Mouse (Mus musculus) hindbrain, embryonic 12.5 days (tissue): ENCODE measurements around the gene Ceacam19. TPM values are rescaled to one million over a fixed set of nuclear protein-coding genes. Genes with fewer than 3 reads are reported as not detected.

Experiments used
- ATAC-seq: fragments of 200-750 bp; cut with Nextera tagmentation; 2 replicates; pipeline ENCODE4 v1.8.0; 2017; ENCODE audit warnings: moderate TSS enrichment; ENCODE audit not compliant: low FRiP score
- H3K27ac ChIP-seq: fragments of 300-500 bp; sonication (generic); 2 replicates; pipeline ENCODE4 v1.5.1; 2016; ENCODE audit warnings: mild to moderate bottlenecking
- H3K27me3 ChIP-seq: fragments of 300-500 bp; sonication (generic); 2 replicates; pipeline ENCODE4 v1.6.1; 2016; ENCODE audit warnings: mild to moderate bottlenecking
- H3K36me3 ChIP-seq: fragments of 300-500 bp; sonication (generic); 2 replicates; pipeline ENCODE4 v1.6.1; 2016; ENCODE audit warnings: mild to moderate bottlenecking
- H3K4me1 ChIP-seq: fragments of 300-500 bp; sonication (generic); 2 replicates; pipeline ENCODE4 v1.6.1; 2016
- H3K4me2 ChIP-seq: fragments of 300-500 bp; sonication (generic); replicated peaks from 2 replicates; pipeline ENCODE4 v1.6.1; 2016; ENCODE audit warnings: mild to moderate bottlenecking
- H3K4me3 ChIP-seq: fragments of 300-500 bp; sonication (generic); 2 replicates; pipeline ENCODE4 v1.5.1; 2016; ENCODE audit warnings: mild to moderate bottlenecking
- H3K9ac ChIP-seq: fragments of 300-500 bp; sonication (generic); 2 replicates; pipeline ENCODE4 v1.6.1; 2016; ENCODE audit warnings: mild to moderate bottlenecking, moderate library complexity
- H3K9me3 ChIP-seq: fragments of 300-500 bp; sonication (generic); replicated peaks from 2 replicates; pipeline ENCODE4 v1.6.1; 2016; ENCODE audit warnings: mild to moderate bottlenecking
- WGBS: fragments of 180-500 bp; shearing (Covaris S2); methylation state at CpG from one replicate; pipeline ENCODE4 v1.1.7; 2016; 5-methylcytosine and 5-hydroxymethylcytosine counted together
- polyA plus RNA-seq: library from polyadenylated mRNA; unstranded; fragments of >200 nt; fragmentation: Nextera tagmentation; extraction: Ambion mirVana; gene quantifications from 2 replicates; pipeline ENCODE4 v1.2.1, GENCODE M21; 2016

The Ceacam19 gene
- polyA plus RNA-seq, 1 experiment from 2014 or later, result not detected

- Histone ChIP-seq H3K4me2 (no peak overlapping the region), H3K4me1 (peaks cover 8% of the 10 kb centered on the region; the same call in 1 of the 2 replicates), H3K27me3 (no peaks in the 10 kb centered on the region), H3K27ac (no peak overlapping the region), H3K36me3 (no peaks in the 10 kb centered on the region), H3K9me3 (no peaks in the 10 kb centered on the region), H3K4me3 (no peak overlapping the region), H3K9ac (no peak overlapping the region)
- 44% methylated on average over 2 of the region's 2 CpGs for WGBS
- ATAC-seq, result no peak
Measured at GRCm38 (mm10) chr7:19923354-19923753, 35.6 kb upstream of the Ceacam19 start.

- Histone ChIP-seq H3K9ac (peak within 1 kb of the TSS; percentile 83), H3K36me3 (peaks cover 4% of the 10 kb centered on the region; the same call in 1 of the 2 replicates), H3K9me3 (no peaks in the 10 kb centered on the region), H3K4me2 (peak within 1 kb of the TSS; percentile 81), H3K4me1 (peaks cover 8% of the 10 kb centered on the region; the same call in 1 of the 2 replicates), H3K4me3 (peak within 1 kb of the TSS; percentile 67), H3K27ac (peak within 1 kb of the TSS; percentile 40; the same call in 1 of the 2 replicates), H3K27me3 (no peaks in the 10 kb centered on the region)
- ATAC-seq, result peak; percentile 85
- WGBS, result under 1% methylated on average over 60 of the region's 60 CpGs
Measured at GRCm38 (mm10) chr7:19920506-19921261, 32.9 kb upstream of the Ceacam19 start, which contains the start of gene Pvr. Gene Pvr, minus strand, starts transcription at chr7:19921160.

GRCm38 (mm10) chr7:19920166-19920505 is 32.4 kb upstream of the Ceacam19 start:
- Histone ChIP-seq H3K9me3 (no peaks in the 10 kb centered on the region), H3K27ac (no peak overlapping the region), H3K4me3 (peak overlapping the region; percentile 67), H3K4me1 (peaks cover 8% of the 10 kb centered on the region; the same call in 1 of the 2 replicates), H3K4me2 (peak overlapping the region; percentile 81), H3K36me3 (peaks cover 4% of the 10 kb centered on the region; the same call in 1 of the 2 replicates), H3K27me3 (no peaks in the 10 kb centered on the region), H3K9ac (0 out of 2 replicates have a peak overlapping the region, but pooled peaks have one; percentile 83)
- 35% methylated on average over 4 of the region's 4 CpGs for WGBS
- ATAC-seq, result peak; percentile 47

- no peaks in the 10 kb centered on the region for H3K9me3 ChIP-seq
- H3K4me1 ChIP-seq, result no peaks in the 10 kb centered on the region
- no peak for ATAC-seq
- WGBS, result 92% methylated on average over 7 of the region's 7 CpGs
- H3K27ac ChIP-seq, result no peak overlapping the region
- no peaks in the 10 kb centered on the region for H3K27me3 ChIP-seq
- H3K4me2 ChIP-seq, result no peak overlapping the region
- no peak overlapping the region for H3K4me3 ChIP-seq
- peaks cover 4% of the 10 kb centered on the region; the same call in 1 of the 2 replicates for H3K36me3 ChIP-seq
- no peak overlapping the region for H3K9ac ChIP-seq
Measured at GRCm38 (mm10) chr7:19914558-19914957, 26.8 kb upstream of the Ceacam19 start.

DNA sequence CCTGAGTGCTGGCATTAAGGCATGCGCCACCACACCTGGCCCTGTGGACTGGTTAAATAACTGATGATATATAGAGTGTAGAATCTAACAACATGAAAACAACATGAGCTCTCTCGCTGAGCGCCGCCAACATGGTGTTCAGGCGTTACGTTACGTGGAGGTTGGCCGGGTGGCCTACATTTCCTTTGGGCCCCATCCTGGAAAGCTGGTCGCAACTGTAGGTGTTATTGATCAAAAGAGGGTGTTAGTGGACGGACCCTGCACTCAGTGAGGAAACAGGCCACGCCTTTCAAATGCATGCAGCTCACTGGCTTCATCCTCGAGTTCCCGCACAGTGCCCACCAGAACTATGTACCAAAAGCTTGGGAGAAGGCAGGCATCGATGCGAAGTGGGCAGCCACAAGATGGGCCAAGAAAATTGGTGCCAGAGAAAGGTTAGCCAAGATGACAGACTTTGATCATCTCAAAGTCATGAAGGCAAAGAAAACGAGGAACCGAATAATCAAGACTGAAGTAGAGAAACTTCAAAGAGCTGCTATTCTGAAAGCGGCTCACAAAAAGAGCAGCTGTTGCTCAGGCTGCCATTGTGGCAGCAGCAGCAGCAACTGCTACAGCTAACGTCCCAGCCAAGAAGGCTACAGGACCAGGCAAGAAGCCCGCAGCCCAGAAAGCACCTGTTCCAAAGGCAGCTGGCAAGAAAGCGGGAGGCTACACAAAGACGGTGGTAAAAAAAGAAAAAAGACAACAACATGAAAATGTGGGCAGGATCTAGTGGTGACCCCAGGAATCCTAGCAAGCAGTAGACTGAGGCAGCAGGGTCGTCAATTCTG is 24.1 kb upstream of the Ceacam19 start:
- 89% methylated on average over 23 of the region's 23 CpGs for WGBS
- no peak overlapping the region for H3K4me2 ChIP-seq
- no peaks in the 10 kb centered on the region for H3K27me3 ChIP-seq

DNA sequence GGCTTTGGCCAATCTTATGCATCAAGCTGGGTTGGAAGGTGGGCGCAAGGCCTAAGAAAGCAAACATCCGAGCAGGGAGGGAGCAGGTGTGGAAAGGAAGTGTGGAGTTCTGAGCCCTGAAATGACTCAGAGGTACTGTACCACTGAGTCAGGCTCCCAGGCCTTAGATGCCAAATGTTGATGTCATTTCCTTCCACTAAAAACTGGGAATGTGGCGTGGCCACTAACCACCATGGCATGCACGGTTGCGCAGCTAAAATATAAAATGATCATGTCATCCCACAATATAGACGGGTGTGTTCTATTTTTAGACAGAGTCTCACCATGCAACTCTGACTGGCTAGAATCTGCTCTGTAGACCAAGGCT is 23.5 kb upstream of the Ceacam19 start:
- Histone ChIP-seq H3K9ac (no peak overlapping the region), H3K4me2 (no peak overlapping the region), H3K27ac (no peak overlapping the region), H3K36me3 (peaks cover 13% of the 10 kb centered on the region), H3K27me3 (no peaks in the 10 kb centered on the region), H3K9me3 (0 out of 2 replicates have a peak, but pooled peaks cover 5% of the 10 kb centered on the region), H3K4me3 (no peak overlapping the region), H3K4me1 (no peaks in the 10 kb centered on the region)
- 87% methylated on average over 6 of the region's 6 CpGs for WGBS
- ATAC-seq, result no peak

More for the DNA sequence above, 24.1 kb upstream of the Ceacam19 start:
- Histone ChIP-seq H3K9me3 (no peaks in the 10 kb centered on the region), H3K9ac (no peak overlapping the region), H3K27ac (no peak overlapping the region), H3K4me1 (no peaks in the 10 kb centered on the region), H3K4me3 (no peak overlapping the region), H3K36me3 (peaks cover 12% of the 10 kb centered on the region)
- ATAC-seq, result no peak

DNA sequence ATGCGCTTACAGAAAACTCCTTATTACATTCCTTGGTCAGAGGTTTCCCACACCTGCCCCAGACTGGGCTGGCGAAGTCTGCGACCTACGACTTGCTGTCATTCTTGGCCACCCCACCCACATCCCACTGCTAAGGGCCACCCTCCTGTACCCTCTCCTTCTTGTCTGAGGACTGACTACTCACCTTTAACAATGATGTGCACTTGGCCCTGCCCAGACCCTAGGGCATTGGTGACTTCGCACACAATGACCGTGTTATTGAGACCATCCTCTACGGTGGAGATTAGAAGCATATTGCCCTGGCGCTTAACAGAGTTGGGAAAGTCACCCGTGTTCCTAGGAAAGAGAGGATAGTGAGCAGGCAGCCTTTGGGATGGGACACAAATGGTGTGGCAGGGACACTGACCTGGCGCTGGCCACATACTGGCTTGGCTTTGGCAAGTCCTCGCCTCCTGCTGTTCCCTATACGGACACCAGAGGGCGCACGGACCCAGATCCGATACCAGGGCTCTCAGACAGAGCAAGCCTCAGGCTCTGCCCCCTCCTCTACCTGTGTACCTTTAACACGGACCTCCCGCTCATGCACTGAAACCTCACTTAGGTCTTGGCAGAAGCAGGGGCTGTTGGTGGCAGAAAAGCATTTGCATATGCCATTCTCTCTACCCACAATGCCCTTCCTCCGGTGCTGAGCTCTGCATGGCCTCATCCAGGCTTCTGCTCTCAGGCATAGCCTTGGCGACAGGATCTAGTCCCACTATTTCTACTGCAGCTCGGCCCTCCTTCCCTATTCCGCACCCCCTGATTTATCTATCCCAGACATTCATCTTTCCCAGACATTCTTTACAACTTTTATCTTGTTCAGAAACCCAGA is 22.9 kb upstream of the Ceacam19 start:
- no peaks in the 10 kb centered on the region for H3K4me1 ChIP-seq
- H3K4me2 ChIP-seq, result no peak overlapping the region
- 0 out of 2 replicates have a peak, but pooled peaks cover 5% of the 10 kb centered on the region for H3K9me3 ChIP-seq
- H3K27ac ChIP-seq, result no peak overlapping the region
- no peak overlapping the region for H3K4me3 ChIP-seq
- WGBS, result 53% methylated on average over 21 of the region's 21 CpGs
- H3K9ac ChIP-seq, result no peak overlapping the region
- peak; percentile 69 for ATAC-seq
- H3K36me3 ChIP-seq, result peaks cover 11% of the 10 kb centered on the region
- H3K27me3 ChIP-seq, result no peaks in the 10 kb centered on the region

DNA sequence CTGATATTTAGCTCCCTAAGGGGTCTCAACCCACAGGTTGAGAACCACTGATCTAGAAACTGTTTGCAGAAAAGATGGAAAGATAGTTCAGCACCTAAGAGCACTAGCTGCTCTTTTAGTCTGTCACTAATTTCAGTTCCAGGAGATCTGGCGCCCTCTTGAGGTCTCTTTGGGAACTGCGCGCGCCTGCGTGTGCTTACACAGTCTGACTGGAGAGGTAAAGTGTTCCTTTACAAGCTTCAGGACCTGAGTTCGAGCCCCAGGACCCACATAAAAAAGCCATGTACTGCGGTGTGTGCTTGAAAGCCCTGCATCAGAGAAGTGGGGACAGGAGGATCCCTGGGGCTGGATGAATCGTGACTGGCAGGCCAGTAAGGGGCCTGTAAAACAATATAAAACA is 2.1 kb upstream of the Ceacam19 start:
- Histone ChIP-seq H3K27me3 (no peaks in the 10 kb centered on the region), H3K36me3 (no peaks in the 10 kb centered on the region), H3K9me3 (peaks cover 11% of the 10 kb centered on the region; the same call in 1 of the 2 replicates), H3K27ac (no peak overlapping the region), H3K9ac (no peak overlapping the region), H3K4me3 (no peak overlapping the region), H3K4me2 (no peak overlapping the region), H3K4me1 (no peaks in the 10 kb centered on the region)
- 51% methylated on average over 8 of the region's 8 CpGs for WGBS
- ATAC-seq, result no peak

DNA sequence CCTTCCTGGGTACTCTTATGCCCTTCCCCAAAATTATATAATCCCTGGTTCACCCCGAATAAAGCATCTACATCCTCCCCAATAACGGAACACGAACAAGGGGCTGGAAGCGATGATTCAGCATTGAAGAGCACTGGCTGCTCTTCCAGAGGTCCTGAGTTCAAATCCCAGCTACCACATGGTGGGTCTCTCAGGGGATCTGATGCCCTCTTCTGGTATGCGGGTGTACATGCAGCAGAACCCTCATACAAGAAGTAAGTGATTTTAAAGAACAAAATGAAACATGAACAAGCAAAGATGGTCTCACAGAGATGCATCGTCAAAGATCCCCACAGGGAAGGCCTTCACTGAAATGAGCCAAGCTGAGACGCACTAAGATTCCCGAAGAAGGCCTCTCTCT is 7.0 kb downstream of the Ceacam19 start:
- Histone ChIP-seq H3K36me3 (no peaks in the 10 kb centered on the region), H3K4me2 (no peak overlapping the region), H3K27me3 (no peaks in the 10 kb centered on the region), H3K9me3 (peaks cover 3% of the 10 kb centered on the region; the same call in 1 of the 2 replicates), H3K4me3 (no peak overlapping the region), H3K4me1 (no peaks in the 10 kb centered on the region), H3K9ac (no peak overlapping the region), H3K27ac (no peak overlapping the region)
- WGBS, result 87% methylated on average over 8 of the region's 8 CpGs
- ATAC-seq, result no peak

DNA sequence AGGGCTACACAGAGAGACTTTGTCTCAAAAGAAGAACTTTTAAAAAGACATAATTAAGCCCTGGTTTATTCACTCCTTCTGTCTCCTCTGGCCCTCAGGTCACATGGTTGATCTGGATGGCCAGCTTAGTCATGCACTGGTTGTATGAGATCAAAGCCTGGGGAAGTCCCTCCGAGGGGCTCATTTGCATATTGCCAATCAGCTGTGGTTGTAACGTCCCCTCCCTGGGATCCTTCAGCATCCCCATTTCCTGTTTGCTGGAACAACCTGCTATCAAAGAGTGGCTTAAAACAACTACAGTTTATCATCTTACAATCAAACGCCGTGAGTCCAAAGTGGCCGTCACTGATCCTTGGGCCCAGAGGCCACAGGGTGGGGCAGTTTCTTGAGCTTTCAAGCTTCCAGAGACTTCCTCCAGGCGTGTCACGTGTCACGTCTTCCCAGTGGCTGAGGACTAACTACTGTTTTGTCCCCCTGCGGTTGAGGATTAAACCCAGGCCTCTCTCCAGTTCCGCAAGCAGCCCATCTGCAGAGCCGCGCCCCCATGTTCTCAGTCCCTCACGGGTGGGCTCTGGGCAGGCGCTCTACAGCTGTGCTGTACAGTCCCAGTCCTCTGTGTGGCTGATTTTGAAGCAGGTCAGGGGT is 10.9 kb downstream of the Ceacam19 start:
- Histone ChIP-seq H3K36me3 (no peaks in the 10 kb centered on the region), H3K4me3 (no peak overlapping the region), H3K9me3 (0 out of 2 replicates have a peak, but pooled peaks cover 3% of the 10 kb centered on the region), H3K4me2 (no peak overlapping the region), H3K4me1 (no peaks in the 10 kb centered on the region), H3K27me3 (no peaks in the 10 kb centered on the region), H3K9ac (no peak overlapping the region), H3K27ac (no peak overlapping the region)
- 66% methylated on average over 14 of the region's 14 CpGs for WGBS
- peak; percentile 33; the same call in 1 of the 2 replicates for ATAC-seq

- Histone ChIP-seq H3K36me3 (no peaks in the 10 kb centered on the region), H3K27me3 (no peaks in the 10 kb centered on the region), H3K9me3 (0 out of 2 replicates have a peak, but pooled peaks cover 2% of the 10 kb centered on the region), H3K9ac (no peak overlapping the region), H3K27ac (no peak overlapping the region), H3K4me1 (no peaks in the 10 kb centered on the region), H3K4me3 (no peak overlapping the region), H3K4me2 (no peak overlapping the region)
- 53% methylated on average over 13 of the region's 13 CpGs for WGBS
- peak; percentile 23 for ATAC-seq
Measured at GRCm38 (mm10) chr7:19875948-19876682, 11.7 kb downstream of the Ceacam19 start.
